Mouse (Mus musculus): Measurements from ENCODE around the gene Hnrnpu. TPM values are rescaled to one million over a fixed set of nuclear protein-coding genes. Genes with fewer than 3 reads are reported as not detected.

Gene Hnrnpu
- polyA plus RNA-seq, 1 experiment from 2014 or later = 137 TPM

- H3K27ac ChIP-seq (ENCODE audit: low read length) = no peak overlapping the region
- WGBS = 25% methylated on average over 9 of the region's 9 CpGs
- ATAC-seq = peak; percentile 79
- H3K9me3 ChIP-seq (ENCODE audit: control insufficient read depth, low read length) = no peaks in the 10 kb centered on the region
- H3K4me1 ChIP-seq (ENCODE audit: control insufficient read depth, insufficient read depth, low read length) = peaks cover 3% of the 10 kb centered on the region; the same call in 1 of the 2 replicates
- peak overlapping the region; percentile 92 for H3K4me2 ChIP-seq (ENCODE audit: low read depth, low read length)
- H3K36me3 ChIP-seq (ENCODE audit: control insufficient read depth, insufficient read depth, low read length) = no peaks in the 10 kb centered on the region
- H3K9ac ChIP-seq (ENCODE audit: low read depth, low read length) = no peak overlapping the region
- no peaks in the 10 kb centered on the region for H3K27me3 ChIP-seq (replicated peaks; ENCODE audit: control insufficient read depth, insufficient read depth, low read length)
- H3K4me3 ChIP-seq (ENCODE audit: low read length) = peak overlapping the region; percentile 70
Measured at GRCm38 (mm10) chr1:178275174-178275730, 62.3 kb downstream of the Hnrnpu start.

Small RNAs within 50 kb of the gene (microRNA-seq; reads per million reads assigned to microRNA genes)
- gene Gm27458 = not detected

Other genes with a start within 250 kb of the Hnrnpu start
- 16.4 and 20.4 TPM in 2 replicates for gene Desi2, start 150.4 kb downstream of the Hnrnpu start, polyA plus RNA-seq (2015; fragmentation: Nextera tagmentation; extraction: Ambion mirVana)
- 136 and 142 TPM in 2 replicates for gene Cox20, start 18.7 kb downstream of the Hnrnpu start, polyA plus RNA-seq (2015; fragmentation: Nextera tagmentation; extraction: Ambion mirVana)
- 6.1 and 8.8 TPM in 2 replicates for gene Efcab2, start 68.3 kb upstream of the Hnrnpu start, polyA plus RNA-seq (2015; fragmentation: Nextera tagmentation; extraction: Ambion mirVana)
- 1.5 and 1.7 TPM in 2 replicates for gene Kif26b, start 191.3 kb upstream of the Hnrnpu start, polyA plus RNA-seq (2015; fragmentation: Nextera tagmentation; extraction: Ambion mirVana)